Mouse (Mus musculus) embryonic facial prominence, embryonic 13.5 days (tissue): ENCODE data around the gene Sik3. TPM values are rescaled to one million over a fixed set of nuclear protein-coding genes. Genes with fewer than 3 reads are reported as not detected.
A peak's percentile ranks its signal among the peaks of the same experiment; 100 is the strongest.

Source experiments
- ATAC-seq: fragments of 200-750 bp; cut with Nextera tagmentation; 2 replicates; pipeline ENCODE4 v1.8.0; 2017; ENCODE audit warnings: low read depth; ENCODE audit not compliant: insufficient number of reproducible peaks, insufficient read depth, low FRiP score, low TSS enrichment
- H3K27ac ChIP-seq: fragments of 300-500 bp; sonication (generic); 2 replicates; pipeline ENCODE4 v1.5.1; 2015; ENCODE audit warnings: moderate library complexity, mild to moderate bottlenecking, inconsistent platforms
- H3K27me3 ChIP-seq: fragments of 300-500 bp; sonication (generic); 2 replicates; pipeline ENCODE4 v1.6.1; 2015; ENCODE audit warnings: mild to moderate bottlenecking, inconsistent platforms
- H3K36me3 ChIP-seq: fragments of 300-500 bp; sonication (generic); 2 replicates; pipeline ENCODE4 v1.6.1; 2015; ENCODE audit warnings: mild to moderate bottlenecking, inconsistent platforms
- H3K4me1 ChIP-seq: fragments of 300-500 bp; sonication (generic); 2 replicates; pipeline ENCODE4 v1.6.1; 2015; ENCODE audit warnings: inconsistent platforms
- H3K4me2 ChIP-seq: fragments of 300-500 bp; sonication (generic); 2 replicates; pipeline ENCODE4 v1.6.1; 2015; ENCODE audit warnings: moderate library complexity, mild to moderate bottlenecking, inconsistent platforms
- H3K4me3 ChIP-seq: fragments of 300-500 bp; sonication (generic); 2 replicates; pipeline ENCODE4 v1.5.1; 2015; ENCODE audit warnings: mild to moderate bottlenecking, inconsistent platforms
- H3K9ac ChIP-seq: fragments of 300-500 bp; sonication (generic); 2 replicates; pipeline ENCODE4 v1.6.1; 2015; ENCODE audit warnings: mild to moderate bottlenecking, inconsistent platforms
- H3K9me3 ChIP-seq: fragments of 300-500 bp; sonication (generic); 2 replicates; pipeline ENCODE4 v1.6.1; 2016; ENCODE audit warnings: inconsistent platforms
- WGBS: fragments of 180-500 bp; shearing (Covaris S2); methylation state at CpG from one replicate; pipeline ENCODE4 v1.1.7; 2015; ENCODE audit warnings: mixed read lengths; 5-methylcytosine and 5-hydroxymethylcytosine counted together
- polyA plus RNA-seq: library from polyadenylated mRNA; unstranded; fragments of >200 nt; fragmentation: Nextera tagmentation; extraction: Ambion mirVana; gene quantifications from 2 replicates; pipeline ENCODE4 v1.2.1, GENCODE M21; 2015

Sik3 gene
- polyA plus RNA-seq, 1 experiment from 2014 or later: 7.4 TPM

DNA sequence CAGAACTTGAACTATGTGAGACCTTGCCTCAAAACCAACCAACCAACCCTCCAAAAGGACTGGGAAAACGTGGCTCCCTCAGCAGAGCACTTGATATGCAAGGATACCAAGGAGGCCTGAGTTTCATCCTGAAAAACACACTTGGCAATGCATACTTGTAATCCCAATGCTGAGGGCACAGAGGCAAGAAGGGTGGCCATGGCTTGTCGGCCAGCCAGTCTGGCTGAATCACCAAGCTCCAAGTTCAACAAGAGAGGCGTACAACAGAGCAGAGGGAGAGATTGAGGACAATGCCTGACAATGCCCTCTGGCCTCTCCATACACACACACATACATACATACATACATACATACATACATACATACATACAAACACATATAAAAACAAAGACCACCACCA, 8.1 kb upstream of the Sik3 start:
- no peaks in the 10 kb centered on the region for H3K36me3 ChIP-seq
- no peak for ATAC-seq
- 67% methylated on average over 3 of the region's 3 CpGs for WGBS
- no peaks in the 10 kb centered on the region for H3K9me3 ChIP-seq
- no peak overlapping the region for H3K4me3 ChIP-seq
- no peak overlapping the region for H3K4me2 ChIP-seq
- no peaks in the 10 kb centered on the region for H3K27me3 ChIP-seq
- H3K27ac ChIP-seq: no peak overlapping the region
- H3K9ac ChIP-seq: no peak overlapping the region
- peaks cover 3% of the 10 kb centered on the region; the same call in 1 of the 2 replicates for H3K4me1 ChIP-seq

DNA sequence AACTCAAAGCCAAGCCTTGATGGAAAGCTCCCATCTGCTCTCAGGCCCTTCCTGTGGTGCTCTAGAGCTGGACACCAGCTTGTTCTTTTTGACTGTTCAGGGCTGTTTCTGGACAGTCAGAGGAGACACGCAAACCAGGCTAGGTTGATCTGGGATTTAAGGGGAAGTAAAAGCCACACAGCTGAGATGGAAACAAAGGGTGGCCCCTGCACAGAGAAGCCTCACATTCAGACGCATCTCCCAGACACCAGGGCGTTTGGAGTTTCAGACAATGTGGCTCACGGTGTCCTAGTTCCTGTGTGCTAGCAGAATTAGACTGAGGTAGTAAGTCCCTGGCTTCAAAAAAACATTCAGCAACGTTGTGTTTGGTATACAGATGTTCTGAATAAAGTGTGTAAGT, 6.4 kb upstream of the Sik3 start:
- 62% methylated on average over 5 of the region's 5 CpGs for WGBS
- ATAC-seq: no peak
- no peak overlapping the region for H3K9ac ChIP-seq

GRCm38 (mm10) chr9:46008931-46009668, 3.5 kb upstream of the Sik3 start:
- H3K4me2 ChIP-seq: no peak overlapping the region
- H3K36me3 ChIP-seq: no peaks in the 10 kb centered on the region
- no peak for ATAC-seq
- H3K9ac ChIP-seq: no peak overlapping the region
- H3K27ac ChIP-seq: no peak overlapping the region
- peaks cover 11% of the 10 kb centered on the region for H3K4me1 ChIP-seq
- H3K9me3 ChIP-seq: no peaks in the 10 kb centered on the region
- 67% methylated on average over 7 of the region's 7 CpGs for WGBS
- H3K4me3 ChIP-seq: no peak overlapping the region
- no peaks in the 10 kb centered on the region for H3K27me3 ChIP-seq

More for the DNA sequence above, 6.4 kb upstream of the Sik3 start:
- Histone ChIP-seq H3K4me2 (no peak overlapping the region), H3K27me3 (no peaks in the 10 kb centered on the region), H3K36me3 (no peaks in the 10 kb centered on the region), H3K4me1 (peaks cover 3% of the 10 kb centered on the region; the same call in 1 of the 2 replicates), H3K27ac (no peak overlapping the region), H3K4me3 (no peak overlapping the region), H3K9me3 (no peaks in the 10 kb centered on the region)

DNA sequence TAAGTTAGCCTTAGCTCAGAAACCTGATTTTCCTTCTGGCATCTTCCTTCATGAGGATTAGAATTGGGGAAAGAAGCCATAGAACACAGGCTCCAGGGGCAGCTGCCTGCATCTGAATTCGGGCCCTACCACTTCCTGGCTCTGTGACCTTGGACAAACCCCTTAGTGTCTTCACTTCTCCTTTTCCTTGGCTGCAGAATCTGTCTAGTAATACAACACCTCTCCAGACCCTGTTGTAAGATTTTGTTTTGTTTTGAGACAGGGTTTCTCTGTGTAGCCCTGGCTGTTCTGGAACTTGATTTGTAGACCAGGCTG, 3.0 kb upstream of the Sik3 start:
- Histone ChIP-seq H3K9ac (no peak overlapping the region), H3K4me1 (peaks cover 16% of the 10 kb centered on the region), H3K27ac (no peak overlapping the region), H3K4me3 (no peak overlapping the region), H3K9me3 (no peaks in the 10 kb centered on the region), H3K36me3 (no peaks in the 10 kb centered on the region), H3K27me3 (no peaks in the 10 kb centered on the region), H3K4me2 (no peak overlapping the region)
- WGBS: 42% methylated on average over 1 of the region's 1 CpGs
- ATAC-seq: no peak

- Histone ChIP-seq H3K4me2 (peak overlapping the region; percentile 75; the same call in 1 of the 2 replicates), H3K4me3 (no peak overlapping the region), H3K4me1 (peaks cover 33% of the 10 kb centered on the region)
Measured at GRCm38 (mm10) chr9:46011094-46011970, 1.3 kb upstream of the Sik3 start.

DNA sequence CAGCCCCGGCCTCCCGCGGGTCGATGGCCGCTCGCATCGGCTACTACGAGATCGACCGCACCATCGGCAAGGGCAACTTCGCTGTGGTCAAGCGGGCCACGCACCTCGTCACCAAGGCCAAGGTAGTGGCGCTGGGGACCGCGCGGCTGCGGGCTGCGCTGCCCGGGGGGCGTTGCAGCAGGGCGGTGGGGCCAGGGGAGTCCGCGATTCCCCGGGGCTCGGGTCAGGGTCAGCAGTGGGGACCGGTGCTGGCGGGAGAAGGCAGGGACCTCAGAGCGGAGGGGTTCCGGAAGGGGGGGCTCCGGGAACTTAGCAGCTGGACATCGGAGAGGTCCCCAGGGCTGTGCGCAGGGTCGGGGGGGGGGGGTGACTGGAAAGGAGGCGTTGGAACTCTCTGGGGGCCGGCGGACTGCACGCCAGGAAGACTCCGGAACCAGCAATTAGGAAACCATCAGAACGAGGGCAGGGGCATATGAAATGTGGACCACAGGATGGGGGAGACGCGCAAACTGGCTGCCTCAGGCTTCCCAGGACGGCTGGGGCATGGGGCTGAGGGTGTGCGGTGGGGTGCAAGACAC, 478 bp downstream of the Sik3 start:
- H3K4me2 ChIP-seq: peak overlapping the region; percentile 75
- no peaks in the 10 kb centered on the region for H3K9me3 ChIP-seq
- peak overlapping the region; percentile 97 for H3K9ac ChIP-seq
- H3K36me3 ChIP-seq: no peaks in the 10 kb centered on the region
- peak overlapping the region; percentile 96 for H3K4me3 ChIP-seq
- peak overlapping the region; percentile 89 for H3K27ac ChIP-seq
- ATAC-seq: peak; percentile 26; the same call in 1 of the 2 replicates
- no peaks in the 10 kb centered on the region for H3K27me3 ChIP-seq
- peaks cover 47% of the 10 kb centered on the region for H3K4me1 ChIP-seq
- under 1% methylated on average over 46 of the region's 46 CpGs for WGBS

More at GRCm38 (mm10) chr9:46011094-46011970, 1.3 kb upstream of the Sik3 start:
- Histone ChIP-seq H3K9me3 (no peaks in the 10 kb centered on the region), H3K36me3 (no peaks in the 10 kb centered on the region), H3K27me3 (no peaks in the 10 kb centered on the region), H3K27ac (no peak overlapping the region), H3K9ac (no peak overlapping the region)
- WGBS: 53% methylated on average over 3 of the region's 3 CpGs
- no peak for ATAC-seq

DNA sequence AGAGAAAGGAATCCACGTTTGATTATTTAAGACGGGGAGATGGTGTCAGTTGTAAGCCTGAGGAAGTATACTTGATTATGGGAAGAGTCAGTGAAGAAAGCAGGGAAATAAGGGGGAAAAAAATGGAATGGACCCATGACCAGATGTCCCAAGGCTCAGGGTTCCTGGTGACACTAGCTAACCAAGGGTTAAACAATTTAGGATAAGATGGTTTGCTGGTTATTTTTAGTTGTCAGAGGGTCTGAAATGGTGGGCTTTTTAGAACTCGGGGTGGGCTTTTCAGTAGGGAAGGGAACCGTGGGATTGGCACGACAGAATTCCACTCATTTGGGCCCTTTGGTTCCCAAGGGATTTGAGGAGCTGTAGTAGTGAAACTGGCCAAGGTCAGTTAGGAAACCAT, 996 bp downstream of the Sik3 start:
- no peak for ATAC-seq

GRCm38 (mm10) chr9:46014251-46014681, 1.6 kb downstream of the Sik3 start:
- H3K27ac ChIP-seq: peak overlapping the region; percentile 68
- peak overlapping the region; percentile 54 for H3K9ac ChIP-seq
- WGBS: 2% methylated on average over 10 of the region's 10 CpGs
- peak overlapping the region; percentile 75 for H3K4me2 ChIP-seq
- H3K27me3 ChIP-seq: no peaks in the 10 kb centered on the region
- ATAC-seq: no peak
- peaks cover 48% of the 10 kb centered on the region for H3K4me1 ChIP-seq
- H3K36me3 ChIP-seq: peaks cover 8% of the 10 kb centered on the region
- H3K4me3 ChIP-seq: peak overlapping the region; percentile 96
- no peaks in the 10 kb centered on the region for H3K9me3 ChIP-seq

More for the DNA sequence above, 996 bp downstream of the Sik3 start:
- Histone ChIP-seq H3K36me3 (peaks cover 1% of the 10 kb centered on the region; the same call in 1 of the 2 replicates), H3K9me3 (no peaks in the 10 kb centered on the region), H3K27me3 (no peaks in the 10 kb centered on the region), H3K9ac (peak overlapping the region; percentile 97), H3K27ac (peak overlapping the region; percentile 89), H3K4me2 (peak overlapping the region; percentile 75), H3K4me3 (peak overlapping the region; percentile 96), H3K4me1 (peaks cover 48% of the 10 kb centered on the region)
- WGBS: 1% methylated on average over 5 of the region's 5 CpGs

- Histone ChIP-seq H3K27me3 (no peaks in the 10 kb centered on the region), H3K9me3 (no peaks in the 10 kb centered on the region), H3K4me1 (peaks cover 48% of the 10 kb centered on the region), H3K4me2 (peak overlapping the region; percentile 75), H3K4me3 (peak overlapping the region; percentile 16), H3K9ac (peak overlapping the region; percentile 12; the same call in 1 of the 2 replicates), H3K27ac (peak overlapping the region; percentile 86), H3K36me3 (peaks cover 8% of the 10 kb centered on the region)
- WGBS: 16% methylated on average over 8 of the region's 8 CpGs
- ATAC-seq: 0 out of 2 replicates have a peak, but pooled peaks have one; percentile 17
Measured at GRCm38 (mm10) chr9:46015081-46015551, 2.5 kb downstream of the Sik3 start.

DNA sequence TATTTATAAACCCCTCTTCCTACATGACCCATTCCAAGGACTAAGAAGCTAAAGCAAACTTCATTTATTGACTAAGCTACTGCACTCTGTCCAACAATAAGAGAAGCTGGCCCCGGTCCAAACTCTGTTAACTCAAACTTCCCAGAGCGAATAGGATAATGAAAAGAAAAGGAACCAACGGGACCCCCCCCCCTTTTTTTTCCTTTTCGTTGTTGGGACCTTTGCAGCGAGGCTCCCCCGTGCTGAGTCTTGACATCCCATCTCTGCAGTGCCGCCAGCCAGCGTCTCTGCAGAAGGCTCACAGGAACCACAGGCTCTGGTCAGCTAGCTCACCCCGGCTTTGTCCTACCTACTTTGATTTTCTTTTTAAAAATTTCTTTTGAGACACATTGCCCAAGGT, 3.2 kb downstream of the Sik3 start:
- Histone ChIP-seq H3K9ac (no peak overlapping the region), H3K9me3 (no peaks in the 10 kb centered on the region), H3K36me3 (peaks cover 10% of the 10 kb centered on the region), H3K27ac (peak overlapping the region; percentile 86), H3K4me3 (peak overlapping the region; percentile 16; the same call in 1 of the 2 replicates), H3K4me1 (peaks cover 48% of the 10 kb centered on the region), H3K4me2 (peak overlapping the region; percentile 75), H3K27me3 (no peaks in the 10 kb centered on the region)
- WGBS: 20% methylated on average over 9 of the region's 9 CpGs
- no peak for ATAC-seq

DNA sequence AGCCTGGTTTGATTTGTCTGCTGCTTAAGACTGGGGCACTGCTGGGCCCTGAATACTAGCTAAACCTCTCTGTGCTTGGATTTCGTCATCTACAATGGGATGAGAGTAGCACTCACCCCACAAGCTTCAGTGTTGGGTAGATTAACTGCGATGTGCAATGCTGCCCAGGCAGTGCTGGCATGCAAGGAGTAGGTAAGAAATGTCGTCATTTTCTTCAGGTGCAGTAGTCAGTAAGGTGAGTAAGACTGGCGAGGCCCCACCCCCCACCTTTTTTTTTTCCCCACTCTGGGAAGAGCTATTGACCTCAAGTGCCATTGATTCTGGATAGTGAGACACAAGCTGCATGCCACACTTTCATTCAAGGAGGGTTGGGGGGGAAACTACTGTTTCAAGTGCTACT, 3.8 kb downstream of the Sik3 start:
- H3K4me2 ChIP-seq: peak overlapping the region; percentile 75; the same call in 1 of the 2 replicates
- peak overlapping the region; percentile 86 for H3K27ac ChIP-seq
- H3K9ac ChIP-seq: no peak overlapping the region
- whole genome bisulfite sequencing: 60% methylated on average over 4 of the region's 4 CpGs
- no peak for ATAC-seq
- H3K27me3 ChIP-seq: no peaks in the 10 kb centered on the region
- peaks cover 16% of the 10 kb centered on the region for H3K36me3 ChIP-seq
- H3K4me3 ChIP-seq: no peak overlapping the region
- H3K4me1 ChIP-seq: peaks cover 48% of the 10 kb centered on the region
- no peaks in the 10 kb centered on the region for H3K9me3 ChIP-seq
